Mouse (Mus musculus) midbrain, embryonic 13.5 days (tissue): ENCODE data around the gene Phf21a. TPM values are rescaled to one million over a fixed set of nuclear protein-coding genes. Genes with fewer than 3 reads are reported as not detected.

ENCODE experiments used
- ATAC-seq: fragments of 200-750 bp; cut with Nextera tagmentation; 2 replicates; pipeline ENCODE4 v1.8.0; 2017; ENCODE audit warnings: mild to moderate bottlenecking, moderate TSS enrichment, moderate library complexity
- H3K27ac ChIP-seq: fragments of 300-500 bp; sonication (generic); 2 replicates; pipeline ENCODE4 v1.5.1; 2015; ENCODE audit warnings: inconsistent platforms, mild to moderate bottlenecking, moderate library complexity
- H3K27me3 ChIP-seq: fragments of 300-500 bp; sonication (generic); 2 replicates; pipeline ENCODE4 v1.6.1; 2015; ENCODE audit warnings: mild to moderate bottlenecking, inconsistent platforms
- H3K36me3 ChIP-seq: fragments of 300-500 bp; sonication (generic); 2 replicates; pipeline ENCODE4 v1.6.1; 2015; ENCODE audit warnings: mild to moderate bottlenecking, inconsistent platforms
- H3K4me1 ChIP-seq: fragments of 300-500 bp; sonication (generic); replicated peaks from 2 replicates; pipeline ENCODE4 v1.6.1; 2015; ENCODE audit warnings: inconsistent platforms
- H3K4me2 ChIP-seq: fragments of 300-500 bp; sonication (generic); replicated peaks from 2 replicates; pipeline ENCODE4 v1.6.1; 2015; ENCODE audit warnings: moderate library complexity, mild to moderate bottlenecking, inconsistent platforms
- H3K4me3 ChIP-seq: fragments of 300-500 bp; sonication (generic); replicated peaks from 2 replicates; pipeline ENCODE4 v1.5.1; 2015; ENCODE audit warnings: mild to moderate bottlenecking, inconsistent platforms
- H3K9ac ChIP-seq: fragments of 300-500 bp; sonication (generic); replicated peaks from 2 replicates; pipeline ENCODE4 v1.6.1; 2015; ENCODE audit warnings: mild to moderate bottlenecking, inconsistent platforms
- H3K9me3 ChIP-seq: fragments of 300-500 bp; sonication (generic); 2 replicates; pipeline ENCODE4 v1.6.1; 2016; ENCODE audit warnings: mild to moderate bottlenecking, inconsistent platforms
- WGBS: fragments of 180-500 bp; shearing (Covaris S2); methylation state at CpG from one replicate; pipeline ENCODE4 v1.1.7; 2015; 5-methylcytosine and 5-hydroxymethylcytosine counted together
- polyA plus RNA-seq: library from polyadenylated mRNA; unstranded; fragments of >200 nt; fragmentation: Nextera tagmentation; extraction: Ambion mirVana; gene quantifications from 2 replicates; pipeline ENCODE4 v1.2.1, GENCODE M21; 2015

The Phf21a gene
- polyA plus RNA-seq, 1 experiment from 2014 or later = 48.8 TPM

- Histone ChIP-seq H3K27ac (no peak overlapping the region), H3K9ac (no peak overlapping the region), H3K27me3 (no peaks in the 10 kb centered on the region), H3K4me3 (no peak overlapping the region), H3K36me3 (peaks cover 60% of the 10 kb centered on the region), H3K9me3 (no peaks in the 10 kb centered on the region), H3K4me1 (0 out of 2 replicates have a peak, but pooled peaks cover 3% of the 10 kb centered on the region), H3K4me2 (no peak overlapping the region)
- no peak for ATAC-seq
- WGBS = 94% methylated on average over 4 of the region's 4 CpGs
Observed at GRCm38 (mm10) chr2:92327601-92328000, 234.7 kb downstream of the Phf21a start.

DNA sequence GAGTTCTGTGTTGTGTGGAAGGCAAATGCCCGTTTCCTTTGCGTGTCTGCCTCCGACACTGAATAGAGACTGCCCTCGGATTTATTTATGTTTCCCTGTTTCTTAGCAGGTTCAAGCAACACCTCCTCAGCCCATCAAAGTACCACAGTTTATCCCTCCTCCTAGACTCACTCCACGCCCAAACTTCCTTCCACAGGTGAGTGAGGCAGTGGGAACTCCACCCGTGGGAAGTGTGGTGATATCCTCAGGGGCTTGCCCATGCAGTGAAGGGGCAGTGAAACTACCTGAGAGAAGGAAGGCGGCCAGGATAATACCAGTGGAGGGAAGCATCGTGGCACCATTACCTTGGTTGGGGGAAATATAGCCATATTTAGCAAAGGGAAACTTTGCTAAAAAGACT lies 235.3 kb downstream of the Phf21a start:
- no peak overlapping the region for H3K27ac ChIP-seq
- no peaks in the 10 kb centered on the region for H3K9me3 ChIP-seq
- H3K4me2 ChIP-seq = no peak overlapping the region
- no peak overlapping the region for H3K9ac ChIP-seq
- H3K4me1 ChIP-seq = 0 out of 2 replicates have a peak, but pooled peaks cover 3% of the 10 kb centered on the region
- WGBS = 91% methylated on average over 8 of the region's 8 CpGs
- H3K4me3 ChIP-seq = no peak overlapping the region
- H3K27me3 ChIP-seq = no peaks in the 10 kb centered on the region
- ATAC-seq = no peak
- peaks cover 58% of the 10 kb centered on the region for H3K36me3 ChIP-seq

DNA sequence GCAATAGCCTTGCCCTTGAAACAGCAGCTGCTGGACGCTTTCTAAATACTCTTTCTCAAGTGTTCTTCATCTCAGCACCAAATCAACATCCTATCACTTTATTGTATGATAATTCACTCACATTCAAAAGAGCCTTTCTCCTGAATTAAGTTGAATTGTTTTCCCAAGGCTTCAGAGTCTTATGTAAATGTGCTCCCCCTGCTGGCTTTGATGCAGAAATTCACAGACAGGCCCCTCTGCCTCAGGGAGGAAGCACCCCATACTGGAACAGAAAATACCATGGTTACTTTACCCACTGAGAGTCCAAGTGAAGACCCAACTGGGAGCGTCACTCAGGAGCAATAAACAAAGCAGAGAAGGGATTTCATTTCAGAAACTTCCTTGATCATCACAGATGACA lies 237.9 kb downstream of the Phf21a start:
- WGBS = 55% methylated on average over 2 of the region's 2 CpGs
- no peak for ATAC-seq
- Histone ChIP-seq H3K27me3 (no peaks in the 10 kb centered on the region), H3K36me3 (peaks cover 59% of the 10 kb centered on the region), H3K4me3 (no peak overlapping the region), H3K27ac (no peak overlapping the region), H3K9ac (no peak overlapping the region), H3K4me2 (no peak overlapping the region), H3K9me3 (no peaks in the 10 kb centered on the region), H3K4me1 (0 out of 2 replicates have a peak, but pooled peaks cover 3% of the 10 kb centered on the region)

GRCm38 (mm10) chr2:92331410-92331809 lies 238.5 kb downstream of the Phf21a start:
- Histone ChIP-seq H3K9me3 (no peaks in the 10 kb centered on the region), H3K27ac (no peak overlapping the region), H3K4me1 (0 out of 2 replicates have a peak, but pooled peaks cover 3% of the 10 kb centered on the region), H3K4me2 (no peak overlapping the region), H3K9ac (no peak overlapping the region), H3K4me3 (no peak overlapping the region), H3K27me3 (no peaks in the 10 kb centered on the region), H3K36me3 (peaks cover 55% of the 10 kb centered on the region)
- 82% methylated on average over 2 of the region's 2 CpGs for WGBS
- ATAC-seq = peak; percentile 50; the same call in 1 of the 2 replicates

- no peak for ATAC-seq
- peaks cover 52% of the 10 kb centered on the region for H3K36me3 ChIP-seq
- no peaks in the 10 kb centered on the region for H3K27me3 ChIP-seq
- 96% methylated on average over 2 of the region's 2 CpGs for WGBS
- H3K4me2 ChIP-seq = no peak overlapping the region
- H3K4me1 ChIP-seq = 0 out of 2 replicates have a peak, but pooled peaks cover 3% of the 10 kb centered on the region
- H3K4me3 ChIP-seq = no peak overlapping the region
- no peak overlapping the region for H3K27ac ChIP-seq
- H3K9me3 ChIP-seq = no peaks in the 10 kb centered on the region
- no peak overlapping the region for H3K9ac ChIP-seq
Observed at GRCm38 (mm10) chr2:92331871-92332270, 239.0 kb downstream of the Phf21a start.

DNA sequence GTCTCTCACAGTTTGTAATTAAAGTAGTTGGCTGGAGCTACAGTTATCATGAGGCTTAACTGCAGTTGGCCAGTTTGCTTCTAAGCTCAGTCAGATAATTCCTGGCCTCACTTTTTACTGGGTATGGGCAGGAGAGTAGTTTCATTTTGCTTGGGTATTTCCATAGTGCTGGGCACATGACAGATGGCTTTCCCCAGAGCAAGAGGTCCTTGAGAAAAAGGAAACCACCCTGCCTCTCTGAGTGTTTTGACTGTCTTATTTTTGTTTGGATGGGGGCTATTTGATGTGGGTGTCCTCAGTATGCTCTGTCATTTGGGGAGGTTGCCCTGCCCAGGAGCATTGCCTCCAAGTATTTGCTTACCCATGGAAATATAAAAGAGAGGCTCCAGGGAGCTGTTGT lies 249.5 kb downstream of the Phf21a start:
- Histone ChIP-seq H3K9me3 (no peaks in the 10 kb centered on the region), H3K4me1 (no peaks in the 10 kb centered on the region), H3K4me2 (no peak overlapping the region), H3K4me3 (no peak overlapping the region), H3K27ac (no peak overlapping the region), H3K36me3 (peaks cover 42% of the 10 kb centered on the region), H3K9ac (no peak overlapping the region), H3K27me3 (no peaks in the 10 kb centered on the region)
- ATAC-seq = no peak

DNA sequence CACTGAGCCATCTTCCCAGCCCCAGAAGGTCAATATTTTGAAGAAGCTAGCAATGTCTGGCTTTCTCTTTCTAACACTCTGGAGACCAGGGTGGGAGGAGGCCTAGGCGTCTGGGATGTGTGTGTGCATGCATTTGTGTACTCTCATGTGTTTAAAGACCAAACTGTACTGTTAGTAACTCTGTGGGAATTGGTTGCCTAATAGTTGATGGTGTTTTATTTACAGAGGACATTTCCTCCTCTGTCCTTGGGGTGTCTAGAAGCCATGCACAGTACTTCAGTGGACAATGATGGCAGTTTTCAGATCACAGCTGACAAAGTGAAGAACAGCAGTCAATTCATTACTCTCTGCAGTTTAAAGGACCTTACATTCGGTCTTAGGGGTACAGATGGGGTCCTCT lies 254.3 kb downstream of the Phf21a start:
- Histone ChIP-seq H3K27me3 (no peaks in the 10 kb centered on the region), H3K9ac (no peak overlapping the region), H3K9me3 (no peaks in the 10 kb centered on the region), H3K4me3 (no peak overlapping the region), H3K4me1 (no peaks in the 10 kb centered on the region), H3K36me3 (peaks cover 69% of the 10 kb centered on the region), H3K27ac (no peak overlapping the region), H3K4me2 (no peak overlapping the region)
- WGBS = 91% methylated on average over 2 of the region's 2 CpGs
- no peak for ATAC-seq

GRCm38 (mm10) chr2:92349589-92350425 lies 256.9 kb downstream of the Phf21a start:
- no peak overlapping the region for H3K9ac ChIP-seq
- no peaks in the 10 kb centered on the region for H3K27me3 ChIP-seq
- H3K4me3 ChIP-seq = no peak overlapping the region
- H3K4me2 ChIP-seq = no peak overlapping the region
- no peak overlapping the region for H3K27ac ChIP-seq
- 85% methylated on average over 6 of the region's 6 CpGs for WGBS
- H3K9me3 ChIP-seq = no peaks in the 10 kb centered on the region
- H3K36me3 ChIP-seq = peaks cover 75% of the 10 kb centered on the region
- H3K4me1 ChIP-seq = peaks cover 7% of the 10 kb centered on the region; the same call in 1 of the 2 replicates
- no peak for ATAC-seq

DNA sequence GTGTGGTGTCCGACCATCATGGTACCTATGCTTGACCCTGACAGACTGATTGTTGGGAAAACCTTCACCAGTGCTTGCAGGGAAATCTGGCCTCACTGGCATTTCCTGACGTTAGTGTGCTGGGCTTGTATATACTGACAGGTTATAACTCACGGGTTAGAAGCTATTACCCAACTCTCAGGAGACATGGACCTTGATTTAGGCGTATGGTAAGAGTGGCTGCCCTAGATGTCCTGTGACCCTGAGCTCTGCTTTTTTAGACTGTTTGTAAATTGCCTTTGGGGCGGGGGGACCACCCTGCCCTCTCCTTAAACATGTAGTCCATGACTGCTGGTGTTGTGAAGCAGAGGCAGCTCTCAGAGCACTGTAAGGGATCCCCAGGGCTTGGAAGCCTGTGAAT lies 257.8 kb downstream of the Phf21a start:
- H3K4me1 ChIP-seq = peaks cover 7% of the 10 kb centered on the region; the same call in 1 of the 2 replicates
- no peak overlapping the region for H3K4me2 ChIP-seq
- no peaks in the 10 kb centered on the region for H3K9me3 ChIP-seq
- H3K27me3 ChIP-seq = no peaks in the 10 kb centered on the region
- 87% methylated on average over 5 of the region's 5 CpGs for WGBS
- no peak overlapping the region for H3K9ac ChIP-seq
- no peak for ATAC-seq
- peaks cover 72% of the 10 kb centered on the region for H3K36me3 ChIP-seq
- no peak overlapping the region for H3K27ac ChIP-seq
- H3K4me3 ChIP-seq = no peak overlapping the region

- WGBS = 19% methylated on average over 5 of the region's 5 CpGs
- Histone ChIP-seq H3K4me3 (no peak overlapping the region), H3K27ac (peak overlapping the region; percentile 16; the same call in 1 of the 2 replicates), H3K27me3 (no peaks in the 10 kb centered on the region), H3K4me2 (no peak overlapping the region), H3K4me1 (peaks cover 7% of the 10 kb centered on the region; the same call in 1 of the 2 replicates), H3K36me3 (peaks cover 68% of the 10 kb centered on the region), H3K9me3 (no peaks in the 10 kb centered on the region), H3K9ac (no peak overlapping the region)
- no peak for ATAC-seq
Observed at GRCm38 (mm10) chr2:92353402-92353801, 260.5 kb downstream of the Phf21a start.

DNA sequence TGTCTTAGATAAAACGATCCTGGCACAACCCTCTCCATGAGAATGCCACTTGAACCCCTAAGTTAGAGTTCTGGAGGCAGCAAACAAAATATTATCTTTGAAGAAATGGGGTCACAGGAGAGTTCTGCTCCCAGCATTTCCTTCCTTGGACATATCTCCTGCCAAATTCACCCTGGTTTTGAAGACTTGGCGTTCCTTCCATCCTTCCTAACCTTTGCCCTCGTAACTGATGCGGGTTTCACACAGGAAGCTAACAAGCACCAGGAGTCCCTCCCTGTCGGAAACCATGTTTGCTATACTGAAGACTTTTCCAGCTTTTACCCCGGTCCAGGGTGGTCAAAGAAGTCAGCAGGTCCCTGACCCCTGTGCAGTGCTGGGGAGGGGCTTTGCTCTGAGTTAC lies 261.3 kb downstream of the Phf21a start:
- H3K4me1 ChIP-seq = peaks cover 7% of the 10 kb centered on the region; the same call in 1 of the 2 replicates
- no peak overlapping the region for H3K9ac ChIP-seq
- no peak overlapping the region for H3K27ac ChIP-seq
- no peak overlapping the region for H3K4me3 ChIP-seq
- peaks cover 68% of the 10 kb centered on the region for H3K36me3 ChIP-seq
- no peak for ATAC-seq
- H3K27me3 ChIP-seq = no peaks in the 10 kb centered on the region
- H3K9me3 ChIP-seq = no peaks in the 10 kb centered on the region
- WGBS = 73% methylated on average over 6 of the region's 6 CpGs
- H3K4me2 ChIP-seq = no peak overlapping the region

- Histone ChIP-seq H3K9me3 (no peaks in the 10 kb centered on the region), H3K36me3 (peaks cover 68% of the 10 kb centered on the region), H3K27ac (no peak overlapping the region), H3K4me1 (no peaks in the 10 kb centered on the region), H3K27me3 (no peaks in the 10 kb centered on the region), H3K4me2 (no peak overlapping the region), H3K4me3 (no peak overlapping the region), H3K9ac (no peak overlapping the region)
- 98% methylated on average over 2 of the region's 2 CpGs for WGBS
- no peak for ATAC-seq
Observed at GRCm38 (mm10) chr2:92359301-92359700, 266.4 kb downstream of the Phf21a start.
